Mouse (Mus musculus) MEL (cell line): ENCODE results near the gene Lrrc18.
A peak's percentile ranks its signal among the peaks of the same experiment; 100 is the strongest.

Experiments
- CTCF ChIP-seq, 3 experiments: IDR thresholded peaks in 2 of 3; conservative IDR thresholded peaks in 1 of 3; 2 replicates each; pipeline ENCODE4 v1.5.1; 2011 to 2012; ENCODE audit warnings: low read length in 3 of 3, low read depth in 2 of 3, mild to moderate bottlenecking in 2 of 3, improper control_type of control experiment in 1 of 3, inconsistent platforms in 1 of 3, mixed read lengths in 1 of 3, moderate library complexity in 1 of 3; ENCODE audit not compliant: control insufficient read depth in 1 of 3, insufficient read depth in 1 of 3, poor library complexity in 1 of 3, severe bottlenecking in 1 of 3
- GATA1 ChIP-seq: IDR thresholded peaks from 2 replicates; pipeline ENCODE4 v1.6.1; 2011; ENCODE audit warnings: low read depth, low read length, improper control_type of control experiment
- HCFC1 ChIP-seq: IDR thresholded peaks from 2 replicates; pipeline ENCODE4 v1.6.1; 2012; ENCODE audit warnings: low read depth, mild to moderate bottlenecking, inconsistent platforms, low read length, improper control_type of control experiment, moderate library complexity
- MAFK ChIP-seq: IDR thresholded peaks from 2 replicates; pipeline ENCODE4 v1.6.1; 2011; ENCODE audit warnings: low read depth, mild to moderate bottlenecking, low read length, improper control_type of control experiment, borderline replicate concordance
- POLR2A ChIP-seq, 2 experiments: IDR thresholded peaks; 2 replicates each; pipeline ENCODE4 v1.6.1; 2011 to 2012; ENCODE audit warnings: low read length in 2 of 2, mild to moderate bottlenecking in 2 of 2, control low read depth in 1 of 2, improper control_type of control experiment in 1 of 2, low read depth in 1 of 2, moderate library complexity in 1 of 2; ENCODE audit not compliant: control insufficient read depth in 1 of 2, insufficient read depth in 1 of 2, poor library complexity in 1 of 2

DNA sequence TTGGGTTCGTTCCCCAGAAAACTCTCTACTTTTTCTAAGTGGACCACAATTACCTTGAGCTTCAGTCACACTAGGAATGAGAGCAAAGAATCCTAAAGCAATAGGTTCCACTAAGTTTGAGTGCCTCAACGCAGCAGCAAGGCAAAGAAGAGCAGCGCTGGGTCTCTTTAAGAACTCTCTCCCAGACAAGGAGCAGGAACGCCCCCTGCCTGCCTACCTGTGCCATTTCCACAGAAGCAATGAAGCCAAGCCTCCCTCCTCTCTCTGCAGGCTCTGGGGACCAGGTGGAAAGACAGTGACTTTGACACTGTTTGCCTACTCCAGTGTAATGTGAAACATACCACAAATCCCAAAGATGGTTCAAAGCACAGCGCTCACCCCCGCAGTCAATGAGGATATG, 42.2 kb downstream of the Lrrc18 start:
- TF ChIP-seq HCFC1: no peak
- no peak for TF ChIP-seq MAFK
- TF ChIP-seq GATA1: no peak
- TF ChIP-seq POLR2A (IDR thresholded peaks at IDR 0.05; ENCODE audit: control insufficient read depth in 1 of 2, insufficient read depth in 1 of 2, low read depth in 1 of 2, low read length in 2 of 2, poor library complexity in 1 of 2): no peak
- TF ChIP-seq CTCF (IDR thresholded peaks at IDR 0.05 in 2 of 3, conservative IDR thresholded peaks at IDR 0.05 in 1 of 3; ENCODE audit: control insufficient read depth in 1 of 3, insufficient read depth in 1 of 3, low read depth in 2 of 3, low read length in 3 of 3, poor library complexity in 1 of 3, severe bottlenecking in 1 of 3): peak in 2 of 3 experiments; percentile 18 to 47; a peak in 4 of 6 replicates
